Mouse (Mus musculus): ENCODE measurements around the gene Ypel5.
A peak's percentile ranks its signal among the peaks of the same experiment; 100 is the strongest.

Ypel5 gene

GRCm38 (mm10) chr17:72836158-72837115 lies at the start of gene Ypel5:
TSS of gene Ypel5 (plus strand) at chr17:72836453.
- DNase-seq (ENCODE audit: low spot score): peak; percentile 98

- DNase-seq (ENCODE audit: low spot score): no peak
Measured at GRCm38 (mm10) chr17:72787886-72788436, 48.3 kb upstream of the Ypel5 start.

- DNase-seq (ENCODE audit: low spot score): peak; percentile 11
Measured at GRCm38 (mm10) chr17:72793278-72793677, 43.0 kb upstream of the Ypel5 start.

- DNase-seq (ENCODE audit: low spot score): peak; percentile 8
Measured at GRCm38 (mm10) chr17:72794660-72795059, 41.6 kb upstream of the Ypel5 start.

- peak; percentile 5 for DNase-seq (ENCODE audit: low spot score)
Measured at GRCm38 (mm10) chr17:72795392-72796047, 40.7 kb upstream of the Ypel5 start.

GRCm38 (mm10) chr17:72796506-72796905 lies 39.7 kb upstream of the Ypel5 start:
- DNase-seq (ENCODE audit: low spot score): no peak

GRCm38 (mm10) chr17:72797867-72798266 lies 38.4 kb upstream of the Ypel5 start:
- DNase-seq (ENCODE audit: low spot score): peak; percentile 35

- DNase-seq (ENCODE audit: low spot score): no peak
Measured at GRCm38 (mm10) chr17:72809942-72810654, 26.2 kb upstream of the Ypel5 start.

- peak; percentile 50 for DNase-seq (ENCODE audit: low spot score)
Measured at GRCm38 (mm10) chr17:72813419-72814315, 22.6 kb upstream of the Ypel5 start.

- DNase-seq (ENCODE audit: low spot score): no peak
Measured at GRCm38 (mm10) chr17:72817574-72817973, 18.7 kb upstream of the Ypel5 start.

- DNase-seq (ENCODE audit: low spot score): no peak
Measured at GRCm38 (mm10) chr17:72819714-72820113, 16.5 kb upstream of the Ypel5 start.

GRCm38 (mm10) chr17:72820425-72820824 lies 15.8 kb upstream of the Ypel5 start:
- no peak for DNase-seq (ENCODE audit: low spot score)

GRCm38 (mm10) chr17:72821923-72822322 lies 14.3 kb upstream of the Ypel5 start:
- DNase-seq (ENCODE audit: low spot score): no peak

GRCm38 (mm10) chr17:72826916-72827534 lies 9.2 kb upstream of the Ypel5 start:
- no peak for DNase-seq (ENCODE audit: low spot score)

GRCm38 (mm10) chr17:72828027-72828678 lies 8.1 kb upstream of the Ypel5 start:
- DNase-seq (ENCODE audit: low spot score): peak; percentile 21

- DNase-seq (ENCODE audit: low spot score): peak; percentile 6
Measured at GRCm38 (mm10) chr17:72828687-72829086, 7.6 kb upstream of the Ypel5 start.

- DNase-seq (ENCODE audit: low spot score): peak; percentile 91
Measured at GRCm38 (mm10) chr17:72837140-72837712, 973 bp downstream of the Ypel5 start.

GRCm38 (mm10) chr17:72837824-72838474 lies 1.7 kb downstream of the Ypel5 start:
- DNase-seq (ENCODE audit: low spot score): no peak

- DNase-seq (ENCODE audit: low spot score): no peak
Measured at GRCm38 (mm10) chr17:72839000-72839399, 2.7 kb downstream of the Ypel5 start.

All from urinary bladder, postnatal 14 days (tissue).